Mouse (Mus musculus): ENCODE data around the gene Coa4. TPM values are rescaled to one million over a fixed set of nuclear protein-coding genes. Genes with fewer than 3 reads are reported as not detected.

The Coa4 gene
- polyA plus RNA-seq, 1 experiment from 2014 or later, result 15.5 TPM

DNA sequence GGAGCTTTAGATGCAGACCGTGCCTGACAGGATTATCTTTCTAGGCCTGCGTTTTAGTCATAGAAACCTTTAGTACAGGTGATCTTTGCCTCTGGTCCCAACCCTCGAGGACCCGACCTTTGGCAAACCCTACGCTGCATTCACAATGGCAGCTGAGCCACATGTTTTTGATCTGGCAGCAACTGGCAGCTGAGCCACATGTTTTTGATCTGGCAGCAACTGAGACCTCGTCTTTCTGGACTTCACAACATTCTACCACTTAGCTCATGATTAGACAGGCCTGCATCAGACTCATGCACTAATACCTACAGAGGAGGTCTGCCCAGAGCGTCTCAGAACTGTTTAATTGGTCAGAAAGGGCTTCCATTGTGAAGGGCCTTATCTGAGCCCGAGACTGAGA is 41.8 kb upstream of the Coa4 start:
- DNase-seq (ENCODE audit: low spot score), result peak; percentile 84
- Histone ChIP-seq H3K4me1 (ENCODE audit: control insufficient read depth, insufficient read depth, low read length) (peaks cover 10% of the 10 kb centered on the region), H3K9ac (replicated peaks; ENCODE audit: low read length) (peak overlapping the region; percentile 29)

DNA sequence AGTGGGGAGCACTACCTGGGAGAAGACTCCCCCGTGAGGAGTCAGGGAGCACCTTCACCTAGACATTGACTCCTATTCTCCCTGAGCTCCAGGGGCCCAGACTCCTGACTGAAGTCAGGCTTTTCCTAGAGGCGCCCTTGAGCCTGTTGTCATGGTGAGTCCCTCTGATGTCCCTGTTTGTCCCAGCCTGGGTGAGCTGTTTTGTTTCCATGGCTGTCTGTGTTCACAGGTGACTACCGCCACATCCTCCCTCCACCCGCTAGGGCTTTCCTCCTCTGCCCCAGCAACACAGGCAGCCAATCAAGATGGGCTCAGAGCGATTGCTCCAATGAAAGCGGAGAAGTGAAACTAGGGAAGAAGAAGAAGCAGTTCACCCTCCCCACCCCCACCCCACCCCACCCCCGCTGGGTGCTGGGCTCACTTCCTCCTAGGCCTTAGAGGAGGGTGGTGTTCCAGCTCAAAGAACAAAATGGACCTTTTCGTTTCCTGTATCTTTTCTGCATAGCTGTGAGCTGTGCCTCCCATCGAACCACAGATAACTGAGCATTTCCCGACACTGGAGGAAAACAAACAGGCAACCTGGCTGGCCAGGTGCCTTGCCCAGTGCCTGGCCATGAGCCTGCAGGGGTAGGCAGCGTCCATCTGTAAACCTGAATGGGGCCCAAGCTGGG is 41.2 kb upstream of the Coa4 start:
- ATAC-seq (replicated peaks; ENCODE audit: insufficient number of reproducible peaks, low FRiP score, low TSS enrichment, low read depth), result peak; percentile 63

More for the DNA sequence above, 41.8 kb upstream of the Coa4 start:
- 20% methylated on average over 8 of the region's 8 CpGs for WGBS
- peaks cover 3% of the 10 kb centered on the region; the same call in 1 of the 2 replicates for H3K36me3 ChIP-seq (replicated peaks; ENCODE audit: control insufficient read depth, insufficient read depth, low read depth, low read length)
- H3K4me2 ChIP-seq (ENCODE audit: low read depth, low read length), result peak overlapping the region; percentile 38
- peak; percentile 3; the same call in 1 of the 2 replicates for ATAC-seq (replicated peaks; ENCODE audit: insufficient number of reproducible peaks, low FRiP score, low TSS enrichment, low read depth)
- H3K27me3 ChIP-seq (ENCODE audit: control insufficient read depth, insufficient read depth, low read length), result no peaks in the 10 kb centered on the region
- no peak overlapping the region for H3K4me3 ChIP-seq (ENCODE audit: low read depth, low read length)
- H3K9me3 ChIP-seq (replicated peaks; ENCODE audit: control insufficient read depth, low read length), result no peaks in the 10 kb centered on the region
- H3K27ac ChIP-seq (replicated peaks; ENCODE audit: low read depth, low read length), result peak overlapping the region; percentile 78

DNA sequence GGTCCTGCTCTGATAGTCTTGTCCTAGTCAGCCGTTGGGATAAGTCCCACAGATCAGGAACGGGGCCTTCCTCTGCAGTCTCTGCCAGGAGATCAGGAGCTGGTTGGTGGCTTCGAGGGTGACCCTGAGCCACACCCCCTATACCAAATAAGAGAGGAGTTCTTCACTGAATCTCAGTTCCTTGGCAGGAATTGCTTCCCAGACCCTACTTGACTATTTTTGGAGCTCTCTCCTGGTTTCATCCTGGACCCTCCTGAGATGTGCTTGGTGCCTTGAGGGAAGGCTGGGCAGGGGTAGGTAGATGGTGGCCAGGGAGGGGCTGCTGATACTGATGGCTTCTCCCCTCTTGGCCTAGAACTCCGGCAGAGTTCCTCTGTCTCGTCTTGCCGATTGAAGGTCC is 40.5 kb upstream of the Coa4 start:
- H3K4me2 ChIP-seq (ENCODE audit: low read depth, low read length), result no peak overlapping the region; the same call in 1 of the 2 replicates
- no peak overlapping the region for H3K27ac ChIP-seq (replicated peaks; ENCODE audit: low read depth, low read length)
- H3K4me3 ChIP-seq (ENCODE audit: low read depth, low read length), result no peak overlapping the region
- DNase-seq (ENCODE audit: low spot score) (no peak), ATAC-seq (replicated peaks; ENCODE audit: insufficient number of reproducible peaks, low FRiP score, low TSS enrichment, low read depth) (no peak)
- H3K4me1 ChIP-seq (ENCODE audit: control insufficient read depth, insufficient read depth, low read length), result peaks cover 10% of the 10 kb centered on the region
- 78% methylated on average over 6 of the region's 6 CpGs for WGBS
- H3K36me3 ChIP-seq (replicated peaks; ENCODE audit: control insufficient read depth, insufficient read depth, low read depth, low read length), result peaks cover 3% of the 10 kb centered on the region; the same call in 1 of the 2 replicates
- H3K27me3 ChIP-seq (ENCODE audit: control insufficient read depth, insufficient read depth, low read length), result no peaks in the 10 kb centered on the region
- H3K9ac ChIP-seq (replicated peaks; ENCODE audit: low read length), result no peak overlapping the region
- H3K9me3 ChIP-seq (replicated peaks; ENCODE audit: control insufficient read depth, low read length), result no peaks in the 10 kb centered on the region

More for the DNA sequence above, 41.2 kb upstream of the Coa4 start:
- H3K4me3 ChIP-seq (ENCODE audit: low read depth, low read length), result no peak overlapping the region
- DNase-seq (ENCODE audit: low spot score), result peak; percentile 77
- H3K4me1 ChIP-seq (ENCODE audit: control insufficient read depth, insufficient read depth, low read length), result peaks cover 10% of the 10 kb centered on the region
- peak overlapping the region; percentile 38 for H3K4me2 ChIP-seq (ENCODE audit: low read depth, low read length)
- peak overlapping the region; percentile 29 for H3K9ac ChIP-seq (replicated peaks; ENCODE audit: low read length)
- WGBS, result 23% methylated on average over 11 of the region's 11 CpGs
- H3K9me3 ChIP-seq (replicated peaks; ENCODE audit: control insufficient read depth, low read length), result no peaks in the 10 kb centered on the region
- peak overlapping the region; percentile 78 for H3K27ac ChIP-seq (replicated peaks; ENCODE audit: low read depth, low read length)
- no peaks in the 10 kb centered on the region for H3K27me3 ChIP-seq (ENCODE audit: control insufficient read depth, insufficient read depth, low read length)
- H3K36me3 ChIP-seq (replicated peaks; ENCODE audit: control insufficient read depth, insufficient read depth, low read depth, low read length), result peaks cover 3% of the 10 kb centered on the region; the same call in 1 of the 2 replicates

DNA sequence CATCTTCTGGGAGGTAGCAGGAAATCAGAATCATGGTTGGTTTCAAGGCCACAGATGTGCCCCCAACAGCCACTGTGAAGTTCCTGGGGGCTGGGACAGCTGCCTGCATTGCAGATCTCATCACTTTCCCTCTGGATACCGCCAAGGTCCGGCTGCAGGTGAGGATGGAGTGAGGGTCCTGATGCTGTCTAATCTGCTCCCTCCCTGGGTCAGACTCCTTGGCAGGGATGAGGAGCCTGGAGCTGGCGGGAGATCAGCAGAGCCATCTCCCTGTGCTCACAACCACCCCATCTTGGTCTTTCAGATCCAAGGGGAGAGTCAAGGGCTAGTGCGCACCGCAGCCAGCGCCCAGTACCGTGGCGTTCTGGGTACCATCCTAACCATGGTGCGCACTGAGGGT is 40.1 kb upstream of the Coa4 start:
- peaks cover 10% of the 10 kb centered on the region for H3K4me1 ChIP-seq (ENCODE audit: control insufficient read depth, insufficient read depth, low read length)
- ATAC-seq (replicated peaks; ENCODE audit: insufficient number of reproducible peaks, low FRiP score, low TSS enrichment, low read depth), result no peak
- H3K9me3 ChIP-seq (replicated peaks; ENCODE audit: control insufficient read depth, low read length), result no peaks in the 10 kb centered on the region
- peaks cover 3% of the 10 kb centered on the region; the same call in 1 of the 2 replicates for H3K36me3 ChIP-seq (replicated peaks; ENCODE audit: control insufficient read depth, insufficient read depth, low read depth, low read length)
- H3K9ac ChIP-seq (replicated peaks; ENCODE audit: low read length), result no peak overlapping the region
- no peak for DNase-seq (ENCODE audit: low spot score)
- no peak overlapping the region for H3K27ac ChIP-seq (replicated peaks; ENCODE audit: low read depth, low read length)
- WGBS, result 95% methylated on average over 9 of the region's 9 CpGs
- H3K4me3 ChIP-seq (ENCODE audit: low read depth, low read length), result no peak overlapping the region
- H3K27me3 ChIP-seq (ENCODE audit: control insufficient read depth, insufficient read depth, low read length), result no peaks in the 10 kb centered on the region
- no peak overlapping the region for H3K4me2 ChIP-seq (ENCODE audit: low read depth, low read length)

DNA sequence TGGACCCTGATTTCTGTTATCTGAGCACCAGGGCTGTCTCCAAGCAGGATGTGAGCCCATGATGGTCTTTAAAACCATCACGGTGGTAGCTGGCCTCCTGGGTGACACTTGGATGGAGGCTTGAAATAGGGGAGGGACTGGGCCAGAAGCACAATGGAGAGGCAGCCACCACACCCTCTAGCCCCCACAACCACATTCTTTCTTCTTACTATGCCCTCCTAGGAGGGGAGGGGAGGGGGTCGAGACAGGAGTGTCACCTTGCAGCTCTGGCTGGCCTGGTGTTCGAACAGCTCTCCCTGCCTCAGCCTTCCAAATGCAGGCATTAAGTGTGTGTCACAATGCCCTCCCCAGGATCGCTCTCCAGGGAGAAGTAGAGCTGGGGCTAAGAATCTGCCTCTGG is 39.5 kb upstream of the Coa4 start:
- 91% methylated on average over 4 of the region's 4 CpGs for WGBS
- Histone ChIP-seq H3K27ac (replicated peaks; ENCODE audit: low read depth, low read length) (no peak overlapping the region), H3K4me2 (ENCODE audit: low read depth, low read length) (no peak overlapping the region), H3K9me3 (replicated peaks; ENCODE audit: control insufficient read depth, low read length) (no peaks in the 10 kb centered on the region), H3K27me3 (ENCODE audit: control insufficient read depth, insufficient read depth, low read length) (no peaks in the 10 kb centered on the region), H3K36me3 (replicated peaks; ENCODE audit: control insufficient read depth, insufficient read depth, low read depth, low read length) (peaks cover 3% of the 10 kb centered on the region; the same call in 1 of the 2 replicates), H3K4me3 (ENCODE audit: low read depth, low read length) (no peak overlapping the region), H3K9ac (replicated peaks; ENCODE audit: low read length) (no peak overlapping the region), H3K4me1 (ENCODE audit: control insufficient read depth, insufficient read depth, low read length) (peaks cover 10% of the 10 kb centered on the region)
- no peak for DNase-seq (ENCODE audit: low spot score)
- no peak for ATAC-seq (replicated peaks; ENCODE audit: insufficient number of reproducible peaks, low FRiP score, low TSS enrichment, low read depth)

DNA sequence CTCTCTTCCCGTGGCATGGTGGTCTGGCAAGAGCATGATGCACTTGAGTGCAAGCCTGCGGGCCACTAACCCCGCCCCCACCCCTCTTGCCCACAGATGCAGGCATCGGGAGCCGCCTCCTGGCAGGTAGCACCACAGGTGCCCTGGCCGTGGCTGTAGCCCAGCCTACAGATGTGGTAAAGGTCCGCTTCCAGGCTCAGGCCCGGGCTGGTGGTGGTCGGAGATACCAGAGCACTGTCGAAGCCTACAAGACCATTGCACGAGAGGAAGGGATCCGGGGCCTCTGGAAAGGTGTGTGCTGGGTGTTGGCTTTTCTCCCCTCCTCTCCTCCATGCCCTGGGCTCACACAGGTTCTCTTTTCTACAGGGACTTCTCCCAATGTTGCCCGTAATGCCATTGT is 38.9 kb upstream of the Coa4 start:
- ATAC-seq (replicated peaks; ENCODE audit: insufficient number of reproducible peaks, low FRiP score, low TSS enrichment, low read depth), result no peak
- Histone ChIP-seq H3K9ac (replicated peaks; ENCODE audit: low read length) (no peak overlapping the region), H3K27ac (replicated peaks; ENCODE audit: low read depth, low read length) (no peak overlapping the region), H3K4me2 (ENCODE audit: low read depth, low read length) (no peak overlapping the region), H3K4me1 (ENCODE audit: control insufficient read depth, insufficient read depth, low read length) (peaks cover 7% of the 10 kb centered on the region), H3K4me3 (ENCODE audit: low read depth, low read length) (no peak overlapping the region), H3K36me3 (replicated peaks; ENCODE audit: control insufficient read depth, insufficient read depth, low read depth, low read length) (peaks cover 3% of the 10 kb centered on the region; the same call in 1 of the 2 replicates), H3K27me3 (ENCODE audit: control insufficient read depth, insufficient read depth, low read length) (no peaks in the 10 kb centered on the region), H3K9me3 (replicated peaks; ENCODE audit: control insufficient read depth, low read length) (no peaks in the 10 kb centered on the region)
- 89% methylated on average over 13 of the region's 13 CpGs for WGBS
- DNase-seq (ENCODE audit: low spot score), result no peak

DNA sequence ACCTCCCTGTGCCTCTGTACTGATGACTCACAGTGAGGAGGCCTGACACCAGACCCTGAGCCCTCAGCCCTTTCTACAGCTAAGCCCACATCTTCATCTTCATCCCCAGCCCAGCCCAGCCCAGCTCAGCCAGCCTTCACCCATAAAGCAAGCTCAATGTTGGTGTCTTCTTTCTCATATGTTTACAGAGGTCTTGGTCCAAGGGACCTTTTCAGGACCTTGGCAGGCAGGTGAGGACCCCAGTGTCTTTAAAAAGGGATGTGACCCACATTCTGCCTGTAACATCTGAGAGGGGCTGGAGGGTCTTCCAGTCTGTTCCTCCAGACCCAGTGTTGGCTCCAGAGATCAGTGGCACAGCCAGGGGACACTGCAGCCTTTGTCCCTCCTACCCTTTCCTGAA is 37.4 kb upstream of the Coa4 start:
- H3K27me3 ChIP-seq (ENCODE audit: control insufficient read depth, insufficient read depth, low read length), result no peaks in the 10 kb centered on the region
- no peak overlapping the region for H3K27ac ChIP-seq (replicated peaks; ENCODE audit: low read depth, low read length)
- no peak overlapping the region for H3K4me3 ChIP-seq (ENCODE audit: low read depth, low read length)
- no peak overlapping the region for H3K4me2 ChIP-seq (ENCODE audit: low read depth, low read length)
- no peak overlapping the region for H3K9ac ChIP-seq (replicated peaks; ENCODE audit: low read length)
- H3K4me1 ChIP-seq (ENCODE audit: control insufficient read depth, insufficient read depth, low read length), result peaks cover 7% of the 10 kb centered on the region; the same call in 1 of the 2 replicates
- peaks cover 3% of the 10 kb centered on the region; the same call in 1 of the 2 replicates for H3K36me3 ChIP-seq (replicated peaks; ENCODE audit: control insufficient read depth, insufficient read depth, low read depth, low read length)
- DNase-seq (ENCODE audit: low spot score) (no peak), ATAC-seq (replicated peaks; ENCODE audit: insufficient number of reproducible peaks, low FRiP score, low TSS enrichment, low read depth) (no peak)
- H3K9me3 ChIP-seq (replicated peaks; ENCODE audit: control insufficient read depth, low read length), result no peaks in the 10 kb centered on the region

DNA sequence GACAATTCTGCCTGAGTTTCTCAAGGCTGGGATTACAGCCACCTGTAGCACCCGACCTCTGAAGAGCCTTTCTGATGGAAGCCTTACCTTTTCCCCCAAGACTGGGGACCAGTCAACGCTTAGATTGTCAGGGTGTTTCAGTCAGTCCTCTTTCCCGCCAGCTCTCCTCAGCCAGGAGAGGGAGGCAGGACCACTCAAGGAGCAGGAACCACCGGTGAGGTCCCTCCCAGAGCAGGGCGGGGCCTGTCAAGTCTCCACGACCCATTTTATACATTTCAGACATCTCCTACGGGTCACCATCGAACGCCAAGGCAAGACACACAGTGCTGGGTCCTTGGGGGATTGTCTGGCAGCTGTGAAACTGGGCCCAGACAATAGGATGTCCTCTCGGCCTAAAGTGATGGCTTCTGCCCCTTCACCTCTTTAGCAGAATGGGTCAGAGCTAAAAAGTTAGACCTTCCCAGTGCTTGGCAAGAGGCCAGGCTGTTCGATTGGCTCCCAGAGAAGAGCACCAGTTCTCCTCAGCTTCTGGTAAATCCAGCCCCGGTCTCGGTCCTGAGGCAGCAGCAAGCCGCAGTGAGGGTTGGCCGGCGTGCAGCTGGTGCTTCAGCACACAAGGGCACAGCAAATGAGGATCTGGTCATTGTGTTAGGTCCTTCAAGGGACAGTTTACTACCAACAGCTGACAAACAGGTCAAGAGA is 36.4 kb upstream of the Coa4 start:
- no peaks in the 10 kb centered on the region for H3K9me3 ChIP-seq (replicated peaks; ENCODE audit: control insufficient read depth, low read length)
- 75% methylated on average over 16 of the region's 16 CpGs for WGBS
- H3K4me2 ChIP-seq (ENCODE audit: low read depth, low read length), result no peak overlapping the region
- peaks cover 4% of the 10 kb centered on the region; the same call in 1 of the 2 replicates for H3K4me1 ChIP-seq (ENCODE audit: control insufficient read depth, insufficient read depth, low read length)
- DNase-seq (ENCODE audit: low spot score) (no peak), ATAC-seq (replicated peaks; ENCODE audit: insufficient number of reproducible peaks, low FRiP score, low TSS enrichment, low read depth) (no peak)
- H3K27me3 ChIP-seq (ENCODE audit: control insufficient read depth, insufficient read depth, low read length), result no peaks in the 10 kb centered on the region
- no peak overlapping the region for H3K27ac ChIP-seq (replicated peaks; ENCODE audit: low read depth, low read length)
- H3K36me3 ChIP-seq (replicated peaks; ENCODE audit: control insufficient read depth, insufficient read depth, low read depth, low read length), result peaks cover 3% of the 10 kb centered on the region; the same call in 1 of the 2 replicates
- no peak overlapping the region for H3K9ac ChIP-seq (replicated peaks; ENCODE audit: low read length)
- no peak overlapping the region for H3K4me3 ChIP-seq (ENCODE audit: low read depth, low read length)
